Mouse (Mus musculus): ENCODE measurements around the gene Chrnb1.

GRCm38 (mm10) chr11:69778258-69778982 lies 17.3 kb downstream of the Chrnb1 start:
- no peak for TF ChIP-seq CTCF (IDR thresholded peaks at IDR 0.05; ENCODE audit: extremely low read depth, insufficient read length, insufficient replicate concordance, low read depth, low read length)
- no peak for TF ChIP-seq POLR2A (IDR thresholded peaks at IDR 0.05; ENCODE audit: low read depth, low read length)
